In genomic region chr9:7836905-7837805, GRCm38 (mm10) we compare ENCODE assay signal across 8 mouse cellular contexts. TPM values are rescaled to one million over a fixed set of nuclear protein-coding genes. Genes with fewer than 3 reads are reported as not detected.
DNase-seq lines count a peak whose midpoint lies in the region; ATAC-seq and TF ChIP-seq lines count a peak whose summit lies in the region.

TSS of gene Birc2 (minus strand) at chr9:7837064.

- H3K27me3 ChIP-seq in ES-Bruce4 (ENCODE audit: control insufficient read depth, insufficient read depth, low read length, poor library complexity, severe bottlenecking) = no peaks in the 10 kb centered on the region
- H3K27me3 ChIP-seq in forebrain, embryonic 13.5 days = no peaks in the 10 kb centered on the region
- no peaks in the 10 kb centered on the region for H3K27me3 ChIP-seq in liver, postnatal 0 days (ENCODE audit: insufficient read depth, low read length)
- H3K27me3 ChIP-seq in neural tube, embryonic 14.5 days (ENCODE audit: control insufficient read depth, insufficient read depth, low read length) = no peaks in the 10 kb centered on the region

- H3K9me3 ChIP-seq in ES-Bruce4 (replicated peaks; ENCODE audit: control insufficient read depth, insufficient read depth, low read length, poor library complexity, severe bottlenecking) = no peaks in the 10 kb centered on the region
- H3K9me3 ChIP-seq in forebrain, embryonic 13.5 days (replicated peaks) = no peaks in the 10 kb centered on the region
- H3K9me3 ChIP-seq in liver, postnatal 0 days (ENCODE audit: low read length) = no peaks in the 10 kb centered on the region
- H3K9me3 ChIP-seq in neural tube, embryonic 14.5 days (ENCODE audit: control insufficient read depth, low read length) = no peaks in the 10 kb centered on the region

- H3K36me3 ChIP-seq in ES-Bruce4 (ENCODE audit: control insufficient read depth, insufficient read depth, low read length, poor library complexity, severe bottlenecking) = peaks cover 17% of the 10 kb centered on the region
- peaks cover 19% of the 10 kb centered on the region for H3K36me3 ChIP-seq in forebrain, embryonic 13.5 days (ENCODE audit: poor library complexity, severe bottlenecking)
- peaks cover 14% of the 10 kb centered on the region for H3K36me3 ChIP-seq in liver, postnatal 0 days (replicated peaks; ENCODE audit: insufficient read depth, low read length)
- 0 out of 2 replicates have a peak, but pooled peaks cover 3% of the 10 kb centered on the region for H3K36me3 ChIP-seq in neural tube, embryonic 14.5 days (ENCODE audit: control insufficient read depth, insufficient read depth, low read length)

- peak within 1 kb of the TSS; percentile 92 for H3K4me3 ChIP-seq in ES-Bruce4 (ENCODE audit: low read depth, low read length)
- H3K4me3 ChIP-seq in forebrain, embryonic 13.5 days = peak within 1 kb of the TSS; percentile 59
- peak within 1 kb of the TSS; percentile 70 for H3K4me3 ChIP-seq in liver, postnatal 0 days (ENCODE audit: low read depth, low read length)
- H3K4me3 ChIP-seq in neural tube, embryonic 14.5 days (ENCODE audit: low read depth, low read length) = peak within 1 kb of the TSS; percentile 51

- peak; percentile 73 for TF ChIP-seq EP300 in ES-Bruce4 (IDR thresholded peaks at IDR 0.05; ENCODE audit: insufficient read depth, low read depth, low read length)
- peak; percentile 67; the same call in 1 of the 2 replicates for TF ChIP-seq EP300 in liver, postnatal 0 days (IDR thresholded peaks at IDR 0.05; ENCODE audit: low read depth)

- no peak for TF ChIP-seq CTCF in ES-Bruce4 (IDR thresholded peaks at IDR 0.05; ENCODE audit: low read depth, low read length)
- TF ChIP-seq CTCF in liver, postnatal 0 days (IDR thresholded peaks at IDR 0.05; ENCODE audit: low read depth) = peak; percentile 23; the same call in 1 of the 2 replicates

- no peaks in the 10 kb centered on the region for H3K4me1 ChIP-seq in ES-Bruce4 (ENCODE audit: control insufficient read depth, insufficient read depth, low read length)
- peaks cover 36% of the 10 kb centered on the region for H3K4me1 ChIP-seq in forebrain, embryonic 13.5 days
- H3K4me1 ChIP-seq in liver, postnatal 0 days (ENCODE audit: insufficient read depth) = peaks cover 11% of the 10 kb centered on the region
- peaks cover 16% of the 10 kb centered on the region for H3K4me1 ChIP-seq in neural tube, embryonic 14.5 days (ENCODE audit: control insufficient read depth, insufficient read depth, low read length)

- peak within 1 kb of the TSS; percentile 67 for H3K4me2 ChIP-seq in forebrain, embryonic 13.5 days
- peak within 1 kb of the TSS; percentile 73 for H3K4me2 ChIP-seq in liver, postnatal 0 days (ENCODE audit: low read depth, low read length)
- peak within 1 kb of the TSS; percentile 77 for H3K4me2 ChIP-seq in neural tube, embryonic 14.5 days (ENCODE audit: low read depth, low read length)

- DNase-seq in heart, postnatal 10 days = peak; percentile 97
- peak; percentile 92 for DNase-seq in large intestine, adult 2 months (ENCODE audit: low read depth, low spot score)
- DNase-seq in liver, postnatal 0 days = peak; percentile 97
- DNase-seq in testis, postnatal 10 days (ENCODE audit: low spot score) = peak; percentile 96

- peak within 1 kb of the TSS; percentile 81 for H3K9ac ChIP-seq in ES-Bruce4 (ENCODE audit: low read depth, poor library complexity, severe bottlenecking)
- peak within 1 kb of the TSS; percentile 86 for H3K9ac ChIP-seq in forebrain, embryonic 13.5 days
- H3K9ac ChIP-seq in liver, postnatal 0 days (replicated peaks) = peak within 1 kb of the TSS; percentile 87
- peak within 1 kb of the TSS; percentile 88 for H3K9ac ChIP-seq in neural tube, embryonic 14.5 days (replicated peaks; ENCODE audit: low read depth, low read length)

- peak within 1 kb of the TSS; percentile 92 for H3K27ac ChIP-seq in ES-Bruce4 (ENCODE audit: insufficient read depth, low read length)
- H3K27ac ChIP-seq in forebrain, embryonic 13.5 days = peak within 1 kb of the TSS; percentile 98
- H3K27ac ChIP-seq in liver, postnatal 0 days (ENCODE audit: low read depth) = peak within 1 kb of the TSS; percentile 98
- peak within 1 kb of the TSS; percentile 99 for H3K27ac ChIP-seq in neural tube, embryonic 14.5 days (ENCODE audit: low read depth, low read length)

- TF ChIP-seq POLR2A in ES-Bruce4 (IDR thresholded peaks at IDR 0.05; ENCODE audit: insufficient read depth, low read length) = peak; percentile 68

- intact Hi-C loops in heart, postnatal 10 days (cut with DNase I) = loop anchor here (1.0 to 5.0 kb wide), 3 partner anchors 36 to 165 kb away; partner anchors contain the start of genes Birc3, Tmem123 and Yap1

- peak; percentile 97 for ATAC-seq in cerebellum, adult (ENCODE audit: insufficient number of reproducible peaks, low FRiP score, low TSS enrichment)
- ATAC-seq in forebrain, embryonic 13.5 days = peak; percentile 97
- ATAC-seq in liver, postnatal 0 days = peak; percentile 95
- ATAC-seq in neural tube, embryonic 14.5 days (ENCODE audit: low read depth) = peak; percentile 98

- under 1% methylated on average over 68 of the region's 68 CpGs for WGBS in forebrain, embryonic 13.5 days
- WGBS in large intestine, adult 2 months = under 1% methylated on average over 68 of the region's 68 CpGs
- WGBS in liver, postnatal 0 days (ENCODE audit: insufficient replicate concordance) = under 1% methylated on average over 68 of the region's 68 CpGs
- under 1% methylated on average over 68 of the region's 68 CpGs for WGBS in neural tube, embryonic 14.5 days

RNA-seq across cellular contexts. Expression of gene Birc2, which starts in this region (rescaled TPM):
- 51.9 and 52.5 TPM in 2 replicates for polyA plus RNA-seq in ES-Bruce4 (2011; ENCODE audit: insufficient read depth, insufficient read length, low read depth, missing spikeins)
- polyA plus RNA-seq in forebrain, embryonic 13.5 days (2015; fragmentation: Nextera tagmentation; extraction: Ambion mirVana) = 49.1 and 52.9 TPM in 2 replicates
- 10 to 100 TPM; 24.6 to 26.6 TPM for total RNA-seq in heart, postnatal 10 days (2021)
- polyA plus RNA-seq in large intestine, adult 2 months (2012; rRNA removed) = 9.4 and 15.0 TPM in 2 replicates
- polyA plus RNA-seq in liver, postnatal 0 days (2015; fragmentation: Nextera tagmentation; extraction: Ambion mirVana) = 11.8 and 13.8 TPM in 2 replicates
- 49.3 and 53.6 TPM in 2 replicates for polyA plus RNA-seq in neural tube, embryonic 14.5 days (2014; fragmentation: Nextera tagmentation; extraction: Ambion mirVana)

Comparison
In these comparisons a context has a peak if more than half of its experiments do, and no peak if none do; other contexts are left out.
1. Peak in every context shown above with its lines: DNase-seq, ATAC-seq, H3K4me3 ChIP-seq and H3K27ac ChIP-seq.